Mouse (Mus musculus): ENCODE data around the gene Cphx1. TPM values are rescaled to one million over a fixed set of nuclear protein-coding genes. Genes with fewer than 3 reads are reported as not detected.
A peak's percentile ranks its signal among the peaks of the same experiment; 100 is the strongest.
"Not testable (repeated sequence)": the region's sequence is repeated elsewhere in the genome, so short reads cannot be mapped to it uniquely, and the experiment has no call there.

Cphx1 gene
- 0.15 TPM in 1 of 2 replicates, not detected in the other for polyA plus RNA-seq (2015; fragmentation: Nextera tagmentation; extraction: Ambion mirVana)

DNA sequence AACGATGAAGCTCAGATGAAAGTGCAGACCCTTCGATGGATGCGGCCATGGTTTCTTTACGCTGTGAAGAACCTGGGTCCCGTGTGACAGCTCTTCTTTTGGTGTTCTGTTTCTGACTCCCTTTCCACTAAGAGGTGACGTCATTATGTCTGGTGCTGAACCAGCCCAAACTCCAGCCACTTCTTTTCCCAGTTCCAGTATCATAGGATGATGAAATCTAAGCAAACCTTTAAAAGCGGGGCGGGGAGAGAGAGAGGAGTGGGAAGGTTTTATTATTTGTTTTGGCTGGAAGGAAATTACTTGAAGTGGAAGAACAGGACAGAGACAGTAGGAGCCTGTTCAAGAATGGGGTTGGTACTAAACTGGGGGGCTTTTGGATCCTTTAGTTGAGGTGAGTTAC is at the start of gene Cphx1:
Gene Cphx1, plus strand, starts transcription at position 301 of the 400 bp plus-strand sequence.
- not testable (repeated sequence) for H3K4me2 ChIP-seq; ATAC-seq (replicated peaks; ENCODE audit: low FRiP score); H3K9me3 ChIP-seq (replicated peaks); H3K9ac ChIP-seq; H3K27me3 ChIP-seq; H3K4me3 ChIP-seq (replicated peaks); H3K27ac ChIP-seq; H3K36me3 ChIP-seq; H3K4me1 ChIP-seq
- no CpG with 5 or more reads among the region's 8 CpGs for WGBS

DNA sequence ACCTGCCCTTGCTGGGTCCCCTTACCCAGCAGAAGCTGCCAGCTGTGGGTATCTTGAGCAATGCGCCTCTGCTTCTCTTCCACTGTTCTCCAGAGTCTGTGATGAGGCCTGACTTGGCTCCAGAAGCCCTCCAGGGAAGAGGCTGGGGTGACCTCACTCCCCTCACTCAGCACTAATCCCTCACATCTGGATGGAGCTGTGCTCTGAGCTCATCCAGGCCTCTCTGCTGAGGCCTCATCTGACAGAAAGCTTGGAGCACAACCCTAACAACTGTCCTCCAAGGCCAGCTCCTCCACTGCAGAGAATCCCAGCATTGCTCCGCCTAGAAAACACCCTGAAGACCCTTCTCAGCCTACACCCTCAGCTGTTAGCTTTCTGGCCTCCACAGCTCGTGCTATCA is 43.5 kb upstream of the Cphx1 start:
- not testable (repeated sequence) for H3K9ac ChIP-seq; H3K36me3 ChIP-seq; ATAC-seq (replicated peaks; ENCODE audit: low FRiP score); H3K27ac ChIP-seq; H3K4me2 ChIP-seq; H3K4me3 ChIP-seq (replicated peaks); H3K4me1 ChIP-seq; H3K27me3 ChIP-seq; H3K9me3 ChIP-seq (replicated peaks)
- no CpG with 5 or more reads among the region's 3 CpGs for WGBS

DNA sequence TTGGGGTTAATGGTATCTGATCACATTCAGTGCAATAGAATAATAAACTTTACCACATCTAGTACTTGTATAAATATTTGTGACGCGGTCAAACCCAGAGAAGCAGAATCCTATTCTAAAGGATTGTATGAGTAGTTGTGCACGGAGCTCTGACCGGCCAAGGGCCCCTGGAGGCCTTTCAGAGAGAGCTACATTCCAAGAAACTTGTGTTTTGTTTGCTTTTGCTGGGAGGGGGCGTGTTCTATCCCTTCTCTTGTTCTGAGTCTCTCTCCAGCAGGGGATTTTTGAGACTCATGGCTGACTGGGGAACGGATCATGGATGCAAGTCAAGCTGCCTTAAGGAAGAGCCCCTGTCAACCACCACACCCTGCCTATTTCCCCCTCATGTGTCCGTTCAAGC is 42.4 kb upstream of the Cphx1 start:
- H3K4me2 ChIP-seq; H3K36me3 ChIP-seq; H3K27me3 ChIP-seq; H3K4me3 ChIP-seq (replicated peaks); H3K9me3 ChIP-seq (replicated peaks); ATAC-seq (replicated peaks; ENCODE audit: low FRiP score); H3K9ac ChIP-seq; H3K4me1 ChIP-seq; H3K27ac ChIP-seq: not testable (repeated sequence)
- no CpG with 5 or more reads among the region's 7 CpGs for WGBS

DNA sequence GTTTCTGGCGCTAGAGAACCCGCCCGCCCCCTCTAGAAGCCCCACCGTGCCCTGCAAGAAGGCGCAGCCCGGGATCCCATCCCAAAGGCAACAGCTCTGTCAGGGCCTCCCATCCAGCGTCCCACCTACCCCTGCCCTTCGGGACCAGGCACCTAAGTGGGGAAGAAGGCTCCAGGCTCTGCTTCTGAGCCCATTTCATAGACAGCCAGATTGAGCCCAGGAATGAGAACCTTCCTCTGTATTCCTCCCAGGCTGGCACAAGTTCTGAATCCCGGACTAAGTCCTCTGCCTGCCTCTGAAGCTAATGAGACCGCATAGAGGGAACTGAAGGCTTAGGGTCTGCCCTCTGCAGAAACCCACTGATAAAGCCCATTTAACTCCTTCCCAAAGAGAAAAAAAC is 35.1 kb upstream of the Cphx1 start, which contains the start of gene Plac9a:
Gene Plac9a, minus strand, starts transcription at position 101 of the 400 bp plus-strand sequence.
- H3K27ac ChIP-seq; H3K4me2 ChIP-seq; H3K9ac ChIP-seq; H3K4me1 ChIP-seq; H3K9me3 ChIP-seq (replicated peaks); H3K4me3 ChIP-seq (replicated peaks); H3K27me3 ChIP-seq; H3K36me3 ChIP-seq; ATAC-seq (replicated peaks; ENCODE audit: low FRiP score): not testable (repeated sequence)
- no CpG with 5 or more reads among the region's 10 CpGs for WGBS

DNA sequence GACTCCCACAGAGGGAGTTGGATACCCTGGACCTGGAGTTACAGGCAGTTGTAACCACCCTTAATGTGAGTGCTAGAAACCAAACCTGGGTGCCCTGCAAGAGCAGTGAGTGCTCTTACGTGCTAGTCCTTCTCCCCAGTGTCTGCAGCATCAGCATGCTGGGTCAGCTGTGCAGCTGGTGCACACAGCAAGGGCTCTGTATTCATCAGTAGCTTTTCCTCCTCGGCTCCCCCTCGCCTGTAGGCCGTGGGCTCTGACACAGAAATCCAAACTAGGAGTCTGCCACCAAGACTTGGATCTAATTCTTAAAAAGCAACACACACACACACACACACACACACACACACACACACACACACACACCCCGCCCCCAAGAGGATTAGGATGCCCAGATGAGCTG is 32.9 kb upstream of the Cphx1 start:
- not testable (repeated sequence) for H3K4me2 ChIP-seq; H3K27ac ChIP-seq; H3K9ac ChIP-seq; H3K4me3 ChIP-seq (replicated peaks); ATAC-seq (replicated peaks; ENCODE audit: low FRiP score); H3K4me1 ChIP-seq; H3K9me3 ChIP-seq (replicated peaks); H3K27me3 ChIP-seq; H3K36me3 ChIP-seq
- 80% methylated on average over 1 of the region's 5 CpGs for WGBS

DNA sequence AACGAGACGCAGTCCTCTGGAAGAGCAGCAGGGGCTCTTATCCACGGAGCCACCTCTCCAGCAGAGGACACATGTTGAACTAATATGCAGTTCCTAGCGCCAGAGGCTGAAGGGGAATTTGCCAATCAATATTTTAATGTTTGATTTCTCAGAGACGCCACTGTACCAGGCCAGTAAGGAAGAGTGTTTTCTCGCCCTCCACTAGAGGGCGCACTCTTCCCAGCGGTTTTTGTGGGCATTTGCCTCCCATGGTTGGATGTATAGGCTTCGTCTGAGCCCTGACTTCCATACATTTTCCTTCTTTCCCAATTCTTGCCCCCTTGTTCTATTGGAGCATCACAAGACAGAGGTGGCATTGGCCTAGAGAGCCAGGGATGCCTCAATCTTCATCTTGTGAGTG is 30.8 kb upstream of the Cphx1 start:
- H3K36me3 ChIP-seq; ATAC-seq (replicated peaks; ENCODE audit: low FRiP score); H3K4me3 ChIP-seq (replicated peaks); H3K27ac ChIP-seq; H3K9me3 ChIP-seq (replicated peaks); H3K9ac ChIP-seq; H3K4me1 ChIP-seq; H3K4me2 ChIP-seq; H3K27me3 ChIP-seq: not testable (repeated sequence)
- WGBS: no CpG with 5 or more reads among the region's 9 CpGs

DNA sequence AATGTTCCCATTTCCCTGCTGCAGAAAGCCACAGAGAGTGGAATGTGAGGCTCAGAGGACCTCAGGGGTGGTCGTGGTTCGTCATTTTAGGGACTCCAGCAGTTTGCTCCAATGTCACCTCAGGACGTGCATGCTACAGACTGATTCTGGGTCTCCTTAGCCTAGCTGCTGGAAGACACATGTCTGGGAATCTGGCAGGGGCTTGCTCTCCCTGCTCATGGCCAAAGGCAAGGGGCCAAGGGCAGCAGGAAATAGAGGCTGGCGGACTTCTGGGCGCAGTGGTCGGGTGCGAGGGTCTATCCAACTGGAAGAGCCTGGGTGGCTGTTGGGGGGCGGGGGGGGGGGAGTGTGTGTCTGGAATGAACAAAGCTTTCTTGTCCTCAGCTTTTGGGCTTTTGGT is 29.1 kb upstream of the Cphx1 start:
- H3K27me3 ChIP-seq; H3K9ac ChIP-seq; H3K4me3 ChIP-seq (replicated peaks); H3K36me3 ChIP-seq; H3K27ac ChIP-seq; ATAC-seq (replicated peaks; ENCODE audit: low FRiP score); H3K4me2 ChIP-seq; H3K4me1 ChIP-seq; H3K9me3 ChIP-seq (replicated peaks): not testable (repeated sequence)
- no CpG with 5 or more reads among the region's 8 CpGs for WGBS

DNA sequence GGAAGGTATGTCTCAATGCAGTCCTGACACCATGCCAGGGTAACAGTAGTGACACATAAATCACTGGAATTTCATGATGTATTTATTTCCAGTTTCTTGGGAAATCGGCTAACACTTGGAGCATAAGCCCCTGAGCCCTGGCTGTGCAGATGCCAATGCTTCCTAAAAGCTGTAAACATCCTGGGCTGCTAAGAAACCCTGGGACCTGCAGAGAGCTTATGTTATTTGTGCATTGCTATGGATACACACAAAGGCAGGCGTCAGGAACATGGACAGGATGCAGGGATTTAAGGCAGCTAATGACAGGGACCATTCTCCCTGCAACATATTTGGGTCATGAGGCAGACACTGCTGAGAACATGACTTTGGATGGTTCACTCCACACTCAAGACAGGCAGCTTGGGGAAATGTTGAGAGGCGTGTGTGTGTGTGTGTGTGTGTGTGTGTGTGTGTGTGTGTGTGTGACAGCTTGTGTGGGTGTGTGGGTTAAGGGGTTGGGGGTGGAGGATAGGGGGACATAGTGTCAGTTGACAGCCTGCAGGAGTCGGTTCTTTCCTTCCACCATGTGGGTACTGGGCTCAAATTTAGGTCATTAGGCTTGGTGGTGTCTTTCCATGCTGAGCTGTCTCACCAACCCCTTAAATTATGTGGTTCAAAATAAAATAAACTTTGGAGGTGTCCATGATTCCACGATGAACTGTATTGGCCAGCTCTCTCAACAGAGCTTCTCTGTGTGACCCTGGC is 19.5 kb upstream of the Cphx1 start:
- not testable (repeated sequence) for H3K4me2 ChIP-seq; H3K27ac ChIP-seq; H3K36me3 ChIP-seq; H3K9me3 ChIP-seq (replicated peaks); H3K9ac ChIP-seq; H3K4me3 ChIP-seq (replicated peaks); H3K4me1 ChIP-seq; ATAC-seq (replicated peaks; ENCODE audit: low FRiP score); H3K27me3 ChIP-seq
- no CpG with 5 or more reads among the region's 5 CpGs for WGBS

DNA sequence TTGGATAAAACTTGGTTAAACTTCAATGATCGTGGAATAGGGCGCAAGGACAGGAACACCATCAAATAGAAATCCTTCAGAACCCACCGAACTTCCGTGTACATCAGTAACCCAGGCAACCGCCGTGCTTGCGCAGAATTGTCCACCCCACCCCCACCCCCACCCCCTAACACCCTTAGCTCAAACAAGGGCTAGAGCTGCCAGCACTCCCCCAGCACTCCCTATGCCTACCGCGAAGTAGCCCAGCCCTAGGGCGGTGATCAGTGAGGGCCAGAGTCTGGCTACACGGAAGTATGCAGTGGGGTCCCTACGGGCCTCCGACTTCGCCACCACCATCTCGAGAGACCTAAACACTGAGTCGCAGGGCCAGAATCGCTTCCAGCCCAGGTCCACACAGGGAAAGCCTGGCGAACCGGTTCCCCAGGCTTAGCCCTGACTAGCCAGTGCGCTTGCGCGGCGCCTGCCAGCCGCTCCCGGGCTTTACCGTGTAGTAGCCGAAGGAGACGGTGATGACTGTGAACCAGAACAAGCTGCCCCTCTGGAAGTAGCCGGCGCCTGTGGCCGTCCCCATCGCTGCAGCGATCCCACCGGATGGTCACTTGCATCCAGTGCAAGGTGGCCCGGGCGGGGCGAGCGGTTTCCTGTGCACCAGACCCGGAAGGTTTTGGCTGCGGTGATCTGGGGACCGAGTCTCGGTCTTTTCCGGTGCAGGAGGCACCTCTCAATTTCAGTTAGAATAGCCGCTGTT is 11.1 kb upstream of the Cphx1 start:
- not testable (repeated sequence) for H3K9ac ChIP-seq; H3K9me3 ChIP-seq (replicated peaks); H3K4me3 ChIP-seq (replicated peaks); H3K4me1 ChIP-seq; H3K27me3 ChIP-seq; H3K27ac ChIP-seq; H3K4me2 ChIP-seq; H3K36me3 ChIP-seq
- WGBS: no CpG with 5 or more reads among the region's 44 CpGs
- ATAC-seq (replicated peaks; ENCODE audit: low FRiP score): peak; percentile 88

DNA sequence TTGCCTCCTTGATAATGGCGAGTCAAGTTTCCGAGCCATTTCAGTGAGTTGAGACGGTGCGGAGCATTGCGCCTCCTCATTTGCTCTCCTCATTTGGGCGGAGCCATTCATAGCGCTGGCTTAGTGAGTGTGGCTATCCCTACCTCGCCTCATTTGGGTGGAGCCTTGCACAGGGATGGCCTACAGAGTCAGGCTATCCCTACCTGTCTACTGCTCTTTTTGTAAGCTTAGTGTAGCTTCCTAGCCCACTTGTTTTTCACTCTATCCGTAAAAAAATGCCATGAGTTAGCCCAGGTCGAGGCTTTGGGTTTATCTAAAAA is 10.6 kb upstream of the Cphx1 start, which contains the start of gene Tmem254a:
Gene Tmem254a, minus strand, starts transcription at position 111 of the 320 bp plus-strand sequence.
- ATAC-seq (replicated peaks; ENCODE audit: low FRiP score): peak; percentile 82; the same call in 1 of the 2 replicates

DNA sequence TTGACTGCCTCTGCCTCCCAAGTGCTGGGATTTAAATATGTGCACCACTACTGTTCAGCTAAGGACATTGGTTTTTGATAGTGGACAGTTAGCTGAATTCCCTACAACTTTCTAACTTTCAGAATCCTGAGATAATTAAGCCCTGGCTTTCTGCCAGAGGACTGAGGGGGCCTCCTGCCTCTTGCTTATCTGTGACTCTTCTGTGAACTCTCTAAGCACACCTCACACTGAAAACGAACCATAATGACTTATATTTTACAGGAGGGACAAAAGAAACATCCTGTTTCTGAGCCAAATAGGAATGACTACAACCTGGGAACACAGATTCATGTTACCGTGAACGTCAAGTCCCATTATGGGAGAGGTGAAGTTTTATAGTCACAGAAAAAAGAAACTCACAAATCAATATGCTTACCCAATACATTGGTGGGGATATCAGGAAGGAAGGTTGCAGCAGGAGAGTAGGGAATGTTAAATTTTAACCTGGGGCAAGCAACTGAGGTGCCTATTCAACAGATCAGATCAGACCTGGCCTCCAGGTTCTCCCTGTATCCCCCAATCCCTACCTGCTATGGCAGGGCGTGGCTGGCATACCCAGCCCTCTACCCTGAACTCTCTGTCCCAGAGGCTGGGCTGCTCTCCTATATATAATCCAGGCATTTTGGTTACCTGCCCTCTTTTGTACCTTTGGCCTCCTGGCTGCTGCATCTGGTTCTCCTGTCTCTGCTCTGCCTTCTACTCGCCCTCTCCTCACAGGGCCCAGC is 1.1 kb upstream of the Cphx1 start:
- H3K9ac ChIP-seq; H3K27ac ChIP-seq; H3K27me3 ChIP-seq; H3K9me3 ChIP-seq (replicated peaks); H3K4me2 ChIP-seq; H3K4me3 ChIP-seq (replicated peaks); H3K4me1 ChIP-seq; ATAC-seq (replicated peaks; ENCODE audit: low FRiP score); H3K36me3 ChIP-seq: not testable (repeated sequence)
- WGBS: no CpG with 5 or more reads among the region's 5 CpGs

More for the DNA sequence above, 10.6 kb upstream of the Cphx1 start, which contains the start of gene Tmem254a:
- H3K9me3 ChIP-seq (replicated peaks); H3K36me3 ChIP-seq; H3K4me1 ChIP-seq; H3K27me3 ChIP-seq; H3K27ac ChIP-seq; H3K4me2 ChIP-seq; H3K9ac ChIP-seq; H3K4me3 ChIP-seq (replicated peaks): not testable (repeated sequence)
- no CpG with 5 or more reads among the region's 10 CpGs for WGBS

DNA sequence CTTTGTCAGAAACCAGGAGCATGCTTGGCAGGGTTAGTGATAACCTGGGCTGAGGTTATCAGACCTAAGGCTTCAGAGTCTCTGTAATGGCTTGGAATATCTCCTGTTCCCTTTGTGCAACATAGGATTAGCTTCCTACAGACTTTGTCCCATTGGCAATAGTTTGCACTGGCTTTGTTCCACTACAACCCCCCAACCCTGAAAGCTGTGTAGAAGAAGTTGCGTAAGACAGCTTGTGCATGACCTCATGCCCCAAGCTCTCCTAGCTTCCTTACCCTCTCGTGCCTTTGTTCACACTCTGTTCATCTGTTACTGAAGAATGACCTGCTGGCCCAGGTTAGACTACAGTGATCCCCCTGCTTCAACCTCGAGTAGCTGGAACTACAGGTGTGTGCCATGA is 19.8 kb downstream of the Cphx1 start:
- ATAC-seq (replicated peaks; ENCODE audit: low FRiP score); H3K27me3 ChIP-seq; H3K36me3 ChIP-seq; H3K27ac ChIP-seq; H3K4me1 ChIP-seq; H3K9me3 ChIP-seq (replicated peaks); H3K4me2 ChIP-seq; H3K9ac ChIP-seq; H3K4me3 ChIP-seq (replicated peaks): not testable (repeated sequence)
- WGBS: no CpG with 5 or more reads among the region's 3 CpGs

Measured in kidney, embryonic 15.5 days (tissue).